Mouse (Mus musculus): ENCODE measurements at regions not wholly inside any gene's neighbourhood (a gene's known extent, or its start where the extent isn't known, plus 50 kb on each side); places are given as distances from the start of the nearest gene placed in this dataset.

DNA sequence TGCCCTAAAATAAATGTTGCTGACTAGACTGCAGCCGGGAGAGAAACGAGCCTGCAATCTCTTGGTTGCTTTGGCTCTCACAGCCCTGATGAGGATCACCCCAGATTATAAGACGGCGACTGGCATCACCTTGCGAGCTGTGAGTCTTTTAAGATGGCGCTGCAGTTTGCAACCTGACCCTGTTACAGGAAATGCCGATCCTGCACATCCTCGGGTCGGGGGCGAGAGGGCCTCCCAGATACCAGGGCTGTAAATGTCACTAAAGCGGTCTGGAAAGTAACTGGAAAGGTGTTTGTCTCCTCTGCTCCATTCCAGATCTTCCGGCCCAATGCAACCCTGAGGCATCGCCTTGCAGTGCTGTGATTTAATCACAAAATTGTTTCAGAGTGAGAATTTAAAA is 53.4 kb downstream of the Cartpt start:
- DNase-seq (ENCODE audit: low spot score in 2 of 2), result no peak

DNA sequence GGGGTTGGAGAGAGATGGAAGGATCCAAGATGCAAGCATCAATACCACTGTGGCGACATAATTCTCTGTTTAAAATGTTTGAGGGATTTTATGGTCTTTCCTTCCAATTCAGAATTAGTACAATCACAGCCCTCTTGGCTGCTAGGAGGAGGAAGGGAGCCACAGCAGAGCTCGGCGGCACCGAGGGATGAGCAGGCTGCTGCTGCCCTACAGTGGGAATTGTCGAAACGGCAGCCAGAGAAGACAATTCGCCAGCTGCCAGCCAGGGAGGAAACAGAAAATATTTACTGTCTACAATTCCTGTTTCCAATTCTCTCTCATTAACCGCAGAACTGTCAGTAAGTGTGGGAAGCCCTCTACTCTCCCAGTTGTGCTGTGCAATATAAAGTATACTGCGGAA is 58.3 kb downstream of the Cartpt start:
- no peak for DNase-seq (ENCODE audit: low spot score in 2 of 2)

DNA sequence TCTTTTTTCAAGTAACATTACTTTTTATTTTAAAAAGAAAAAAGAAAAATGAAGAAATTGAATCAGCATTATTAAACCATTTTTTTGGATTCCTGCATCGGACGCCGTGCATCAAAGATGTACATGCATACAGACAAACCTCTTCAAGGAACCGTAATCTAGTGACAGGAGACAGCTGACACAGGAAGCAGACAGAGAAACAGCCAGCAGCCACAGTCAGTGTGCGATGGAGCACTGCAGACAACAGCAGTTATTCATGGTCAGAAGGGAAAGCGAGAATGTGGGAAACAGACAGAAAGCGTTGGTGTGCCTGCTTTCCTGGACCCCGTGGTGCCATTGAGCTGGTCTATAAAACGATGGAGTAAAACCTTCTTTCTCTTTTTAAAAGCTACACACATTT is 61.4 kb downstream of the Cartpt start:
- no peak for DNase-seq (ENCODE audit: low spot score in 2 of 2)

DNA sequence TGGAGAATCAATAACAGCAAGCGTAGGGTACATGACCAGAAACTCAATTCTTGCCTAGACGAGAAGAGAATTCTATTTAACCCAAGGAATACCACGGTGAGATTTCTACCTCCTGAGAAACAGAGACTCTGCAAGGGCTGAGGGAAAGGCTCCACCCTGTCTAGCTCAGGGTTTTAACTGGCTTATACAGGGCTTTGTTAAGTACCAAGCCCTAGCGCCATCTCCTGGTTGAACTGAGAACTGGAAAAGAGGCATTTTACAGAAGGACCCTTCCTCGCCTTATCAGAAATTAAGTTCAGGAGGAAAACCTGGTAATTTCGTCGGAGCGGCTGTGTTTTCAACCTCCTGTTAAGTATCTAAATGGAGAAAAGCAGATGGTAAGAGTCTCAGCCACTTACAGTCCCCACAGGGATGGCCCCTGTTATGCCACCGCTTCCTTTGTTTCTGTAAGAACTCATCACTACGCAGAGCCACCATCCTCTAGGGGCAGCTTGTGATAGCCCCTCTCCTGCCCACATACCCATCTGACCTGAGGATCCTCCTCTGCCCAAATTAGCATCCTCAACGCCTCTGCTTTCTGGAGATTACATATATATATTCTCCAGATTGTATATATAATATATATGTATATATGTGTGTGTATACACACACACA is 63.0 kb downstream of the Cartpt start:
- DNase-seq (ENCODE audit: low spot score in 2 of 2), result peak; percentile 53 to 59

DNA sequence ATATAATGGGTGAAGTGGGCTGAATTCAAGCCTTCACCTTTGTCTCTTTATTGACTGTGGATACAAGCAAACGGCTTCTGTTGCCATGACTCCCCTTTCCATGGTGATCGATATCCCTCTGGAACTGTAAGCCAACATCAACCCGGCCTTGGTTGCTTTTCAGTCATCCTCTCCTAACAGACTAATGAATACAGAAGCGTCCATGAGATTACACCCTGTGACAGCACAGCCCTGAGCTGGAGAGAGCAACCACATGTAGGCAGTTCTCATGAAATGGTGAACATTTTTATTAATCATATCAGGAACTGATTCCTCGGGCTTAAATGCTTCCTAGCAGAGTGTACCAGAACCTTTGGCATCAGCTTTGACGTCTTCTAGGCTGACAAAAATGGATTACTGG is 63.7 kb downstream of the Cartpt start:
- DNase-seq (ENCODE audit: low spot score in 2 of 2), result no peak

DNA sequence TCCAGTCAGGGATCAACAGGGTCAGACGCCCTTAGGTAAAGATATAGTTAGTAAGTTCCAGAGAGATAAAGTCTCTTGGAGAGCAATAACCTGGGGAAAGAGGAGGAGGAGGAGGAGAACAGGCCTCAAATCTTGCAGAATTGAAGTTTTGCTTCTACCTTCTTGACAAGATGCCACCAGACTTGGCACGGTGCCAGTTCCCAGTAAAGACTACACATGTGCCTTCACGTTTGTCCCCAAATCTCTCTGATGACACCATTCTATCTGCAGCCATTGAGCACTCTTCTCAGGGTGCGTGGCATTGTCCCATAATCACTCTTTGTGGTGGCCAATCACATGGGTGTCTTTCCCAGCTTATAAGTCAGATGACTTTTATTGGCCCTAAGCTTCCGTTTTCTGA is 64.3 kb downstream of the Cartpt start:
- DNase-seq (ENCODE audit: low spot score in 2 of 2), result no peak

DNA sequence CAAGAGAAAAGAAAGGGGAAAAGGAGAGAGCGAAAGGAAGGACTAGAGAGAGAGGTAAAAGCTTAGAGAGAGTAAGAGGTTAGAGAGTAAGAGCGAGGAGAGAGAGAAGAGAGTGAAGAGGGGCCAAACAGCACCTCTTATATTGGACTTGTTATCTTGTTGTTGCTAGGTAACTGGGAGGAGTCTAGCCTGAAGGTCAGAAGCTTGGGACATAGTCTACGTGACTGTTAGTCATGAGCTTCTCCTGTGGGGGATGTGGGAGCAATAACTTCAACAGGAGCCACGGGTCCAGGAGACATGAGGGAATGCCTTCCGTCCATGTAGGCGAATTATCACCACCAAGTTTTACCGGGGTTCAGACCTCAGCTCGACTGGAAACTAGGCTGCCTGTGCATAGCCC is 65.4 kb downstream of the Cartpt start:
- DNase-seq (ENCODE audit: low spot score in 2 of 2), result no peak

DNA sequence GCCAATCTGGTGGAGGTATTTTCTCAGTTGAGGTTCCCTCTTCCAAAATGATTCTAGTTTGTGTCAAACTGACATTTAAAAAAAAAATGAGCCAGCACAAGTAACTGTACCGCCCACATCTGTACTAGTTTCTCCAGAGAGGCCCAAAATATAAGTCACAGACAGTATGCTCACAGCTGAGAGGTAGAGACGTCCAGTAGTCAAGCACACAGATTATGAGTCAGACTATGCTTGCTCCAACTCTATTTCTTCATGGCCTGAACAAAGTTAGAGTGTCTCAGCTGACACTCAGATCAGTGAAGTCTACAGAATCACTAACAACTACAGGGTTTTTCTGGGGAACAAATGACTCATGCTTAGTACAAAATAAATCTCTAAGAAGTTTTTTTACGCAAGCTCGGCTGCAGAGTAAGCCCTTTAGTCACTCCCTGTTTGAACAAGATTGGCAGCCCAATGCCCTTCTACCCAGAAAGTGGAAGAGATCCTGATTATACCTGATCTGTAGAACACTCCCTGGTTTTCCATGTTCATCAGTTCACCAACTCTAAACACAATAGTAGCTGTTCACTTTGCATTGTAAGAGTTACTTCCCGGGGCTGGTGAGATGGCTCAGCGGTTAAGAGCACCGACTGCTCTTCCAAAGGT is 70.7 kb downstream of the Cartpt start:
- DNase-seq (ENCODE audit: low spot score in 2 of 2), result peak in 1 of 2 experiments; percentile 85

DNA sequence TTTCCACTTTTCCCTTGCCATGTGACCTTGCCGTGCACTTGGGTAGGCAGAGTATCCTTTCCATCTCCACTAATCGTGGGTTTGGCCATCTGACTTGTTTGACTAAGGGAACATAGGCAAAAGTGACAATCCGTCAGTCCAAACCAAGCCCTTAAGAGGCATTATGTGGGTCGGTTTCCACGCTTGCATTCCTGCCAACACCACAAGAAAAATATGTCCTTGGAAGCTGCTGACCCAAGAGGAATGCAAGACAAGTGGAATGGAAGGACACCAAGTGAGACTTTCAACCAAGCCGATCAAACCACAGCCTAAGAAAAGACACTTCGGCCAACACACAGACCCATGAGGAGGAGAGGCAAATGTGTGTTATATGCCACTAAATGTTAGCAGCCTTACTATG is 73.3 kb downstream of the Cartpt start:
- DNase-seq (ENCODE audit: low spot score in 2 of 2), result no peak

DNA sequence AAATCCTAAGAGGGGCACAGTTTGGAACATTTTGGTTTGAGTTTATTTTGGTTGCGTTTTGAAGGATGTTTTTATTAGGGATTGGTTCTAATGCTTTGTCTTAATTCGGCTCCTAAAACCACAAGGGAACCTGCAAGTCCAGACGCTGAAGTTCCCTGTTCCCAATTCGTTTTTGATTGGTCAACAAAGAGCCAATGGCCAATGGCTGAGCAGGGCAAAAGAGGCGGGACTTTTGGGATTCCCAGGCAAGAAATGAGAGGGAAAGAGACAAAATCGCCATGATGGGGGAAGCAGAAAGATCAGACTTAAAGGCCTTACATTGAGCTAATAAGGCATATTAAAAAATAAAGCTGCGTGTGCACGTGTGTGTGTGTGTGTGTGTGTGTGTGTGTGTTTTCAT is 76.3 kb downstream of the Cartpt start:
- no peak for DNase-seq (ENCODE audit: low spot score in 2 of 2)

DNA sequence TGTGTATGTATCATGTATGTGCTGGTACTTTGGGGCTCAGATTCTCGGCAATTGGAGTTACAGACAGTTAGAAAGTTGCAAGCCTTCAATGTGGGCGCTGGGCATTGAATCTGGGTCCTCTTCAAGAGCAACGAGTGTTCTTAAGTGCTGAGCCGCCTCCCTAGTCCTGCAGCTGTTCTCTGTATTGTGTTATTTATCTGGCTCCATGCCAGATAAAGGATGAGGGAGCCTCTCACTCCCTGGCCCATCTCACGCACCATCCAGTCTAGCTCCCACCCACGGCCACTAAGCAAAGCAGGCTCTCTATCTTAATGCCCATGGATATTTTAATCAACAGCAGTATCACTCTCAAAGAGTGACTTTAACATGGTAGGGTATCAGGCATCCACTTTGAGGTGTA is 84.2 kb downstream of the Cartpt start:
- DNase-seq (ENCODE audit: low spot score in 2 of 2), result no peak

DNA sequence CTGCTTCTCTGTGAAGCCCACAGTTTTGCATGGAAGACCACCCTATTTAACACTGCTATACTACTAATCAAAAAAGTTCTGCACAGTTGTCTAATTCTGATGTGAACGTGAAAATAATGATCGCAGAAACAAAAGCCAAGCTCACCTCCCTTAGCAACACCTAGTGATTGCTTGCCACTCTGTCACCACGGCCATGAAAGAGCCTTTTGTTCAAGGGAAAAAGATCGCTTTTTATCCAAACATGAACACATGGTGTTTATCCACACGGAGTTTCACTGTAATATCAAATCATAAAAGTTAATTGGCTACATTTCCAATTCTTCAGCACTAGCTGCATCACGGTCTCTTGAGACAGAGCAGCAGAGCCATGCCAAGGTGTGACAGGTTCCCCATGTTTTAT is 85.1 kb downstream of the Cartpt start:
- DNase-seq (ENCODE audit: low spot score in 2 of 2), result no peak

DNA sequence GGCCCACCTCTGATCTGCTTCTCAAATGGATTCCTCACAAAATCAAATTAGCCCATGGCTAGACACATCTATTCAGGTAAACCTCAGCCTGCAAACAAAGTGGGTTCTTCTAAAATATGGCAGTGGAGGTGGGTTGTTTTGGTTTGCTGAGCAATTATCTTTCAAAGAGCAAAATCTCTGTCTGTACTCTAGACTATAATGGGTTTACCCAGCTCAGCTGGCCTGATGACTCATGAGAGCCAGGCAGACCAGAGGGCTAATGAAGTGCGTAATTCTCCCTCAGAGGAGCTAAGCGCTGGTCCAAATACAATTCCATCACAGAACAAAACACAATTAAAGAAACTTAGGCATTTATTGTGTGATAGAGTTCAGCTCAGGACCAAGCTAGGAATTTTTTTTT is 86.1 kb downstream of the Cartpt start:
- DNase-seq (ENCODE audit: low spot score in 2 of 2), result no peak

DNA sequence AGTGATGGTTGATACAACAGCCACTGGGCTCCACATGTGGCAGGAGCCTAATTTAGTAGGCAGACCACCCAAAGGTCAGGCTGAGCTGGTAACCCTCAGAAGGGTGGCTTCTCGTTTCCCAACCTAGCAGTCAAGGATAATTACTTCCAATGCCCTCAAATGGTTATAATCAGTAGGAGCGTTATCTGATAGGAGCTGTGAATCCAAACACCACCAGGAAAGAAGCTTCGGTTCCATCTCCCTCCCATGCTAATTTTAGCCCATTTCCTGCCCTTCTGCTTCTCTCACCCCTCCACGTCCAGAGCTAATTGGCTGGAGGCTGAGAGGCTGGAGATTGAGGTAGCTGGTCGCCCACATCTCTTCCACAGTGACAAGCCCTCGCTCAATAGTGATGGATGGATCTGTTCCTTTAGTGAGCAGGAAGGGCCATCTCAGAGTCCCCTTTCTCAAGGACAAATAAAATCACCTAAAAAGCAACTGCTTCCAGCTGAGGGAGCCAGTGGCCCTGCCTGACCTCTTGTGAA is 86.8 kb downstream of the Cartpt start:
- no peak for DNase-seq (ENCODE audit: low spot score in 2 of 2)

DNA sequence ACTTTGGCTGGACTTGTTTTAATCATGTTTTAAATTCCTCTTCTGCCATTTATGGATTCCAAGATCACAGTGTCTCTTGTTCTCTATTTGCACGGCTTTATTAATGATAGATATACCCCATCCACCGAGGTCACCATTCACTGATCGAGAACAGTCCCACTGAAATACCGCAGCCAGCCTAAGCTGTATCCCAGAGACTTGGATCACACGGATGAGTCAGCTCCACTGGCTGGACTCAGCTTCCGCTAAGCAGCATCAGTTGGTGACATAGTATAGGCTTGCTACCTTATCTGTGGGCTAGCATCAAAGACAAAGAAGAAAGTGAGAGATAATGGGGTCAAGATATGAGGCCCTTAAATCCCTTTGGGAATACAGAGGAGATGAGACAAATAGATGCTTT is 106.4 kb downstream of the Cartpt start:
- no peak for DNase-seq (ENCODE audit: low spot score in 2 of 2)

DNA sequence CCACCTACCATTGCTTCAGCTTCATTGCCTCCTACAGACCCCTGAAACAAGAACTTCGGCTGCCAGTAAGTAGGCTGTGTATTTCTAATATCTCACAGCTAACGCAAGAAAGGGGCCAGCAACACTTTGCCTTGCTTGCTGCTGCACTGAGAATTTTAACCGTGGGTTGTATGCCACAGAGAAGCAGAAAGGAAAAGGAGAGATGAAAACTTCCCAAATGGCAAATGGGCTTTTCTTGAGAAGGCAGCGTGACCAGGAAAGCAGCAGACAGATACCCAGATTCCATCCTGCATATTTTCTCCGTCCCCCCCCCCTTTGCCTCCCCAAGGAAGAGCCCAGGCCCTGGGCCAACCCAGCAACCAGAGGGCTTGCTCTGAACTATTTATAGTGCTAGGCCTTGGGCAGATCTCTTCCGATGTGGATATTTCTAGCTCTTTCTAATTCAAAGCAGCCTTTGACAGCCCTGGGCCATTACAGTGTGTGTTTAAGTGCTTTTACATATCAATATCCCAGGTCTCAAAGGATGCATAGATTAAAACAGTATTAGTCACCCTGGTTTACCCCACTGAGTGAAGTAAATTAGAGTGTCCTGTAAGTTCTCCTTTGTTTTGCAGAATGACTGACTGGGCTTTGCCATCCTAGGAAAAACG is 107.0 kb downstream of the Cartpt start:
- no peak for DNase-seq (ENCODE audit: low spot score in 2 of 2)

DNA sequence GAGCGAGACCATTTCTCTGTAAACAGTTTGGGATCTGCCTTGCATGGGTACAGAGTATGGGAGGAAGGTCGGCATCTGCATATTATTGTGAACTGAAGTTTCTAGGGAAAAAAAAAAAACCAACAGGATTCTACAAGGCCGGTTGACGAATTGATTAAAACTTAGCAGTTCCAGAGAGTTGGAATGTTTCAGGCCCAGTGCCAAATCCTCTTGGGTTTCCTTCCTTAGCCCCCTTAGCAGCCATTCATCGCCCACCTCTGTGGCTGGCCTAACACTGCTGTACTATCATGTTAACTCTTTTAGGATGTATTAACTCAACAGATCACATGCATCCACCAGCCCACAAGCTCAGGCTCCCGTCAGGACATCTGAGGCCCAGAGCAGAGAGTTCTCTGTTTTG is 107.9 kb downstream of the Cartpt start:
- no peak for DNase-seq (ENCODE audit: low spot score in 2 of 2)

DNA sequence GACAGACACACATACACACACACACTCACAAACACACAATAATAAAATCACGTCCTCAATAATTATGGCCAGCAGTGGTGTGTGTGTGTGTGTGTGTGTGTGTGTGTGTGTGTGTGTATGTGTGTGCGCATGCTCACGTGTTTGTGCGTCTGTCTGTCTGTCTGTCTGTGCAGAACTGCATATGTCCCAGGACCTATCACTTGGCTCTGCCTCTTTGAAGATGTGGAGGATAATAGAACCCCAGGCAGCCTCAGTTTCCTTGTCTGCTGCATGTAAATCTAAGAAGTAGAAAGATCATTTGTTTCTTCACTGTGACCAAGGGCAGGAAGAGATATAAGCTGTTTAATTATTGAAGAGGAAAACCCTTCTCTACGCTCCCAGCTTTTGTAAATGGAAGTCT is 109.9 kb downstream of the Cartpt start:
- DNase-seq (ENCODE audit: low spot score in 2 of 2), result no peak

DNA sequence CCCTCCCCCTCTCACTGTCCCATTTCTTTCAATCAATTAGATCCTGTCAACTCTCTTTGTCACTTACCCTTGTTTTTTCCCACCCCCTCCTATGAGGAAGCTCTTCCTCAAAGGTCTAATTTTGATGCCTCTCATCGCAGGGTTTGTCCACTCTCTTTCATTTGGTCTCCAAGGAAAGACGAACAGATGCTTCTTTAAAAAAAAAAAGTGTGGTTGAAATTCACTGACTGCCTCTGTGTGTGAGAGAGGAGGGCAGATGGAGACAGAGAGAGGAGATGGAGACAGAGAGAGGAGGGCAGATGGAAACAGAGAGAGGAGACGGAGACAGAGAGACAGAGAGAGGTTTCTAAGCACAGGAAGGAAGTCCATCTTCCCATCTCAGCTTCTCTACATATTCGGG is 113.1 kb downstream of the Cartpt start:
- DNase-seq (ENCODE audit: low spot score in 2 of 2), result no peak

DNA sequence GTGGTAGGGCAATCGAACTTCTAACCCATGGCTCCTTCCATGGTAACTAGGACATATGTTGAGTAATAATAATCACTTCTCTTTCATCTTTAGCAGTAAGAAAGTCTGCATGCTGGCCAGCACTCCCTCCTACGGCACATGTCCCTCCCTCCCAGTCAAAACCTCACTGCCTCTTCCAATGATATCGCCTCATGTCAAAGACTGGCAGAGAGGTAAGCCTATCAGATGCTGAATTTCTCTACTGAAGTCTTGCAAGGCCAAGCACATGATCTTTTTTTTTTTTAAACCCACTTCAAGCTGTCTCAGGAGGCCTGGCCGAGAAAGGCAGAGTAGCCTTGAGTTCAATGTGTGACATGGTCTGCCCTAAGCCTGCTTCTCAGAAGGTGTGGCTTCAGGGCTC is 115.5 kb downstream of the Cartpt start:
- no peak for DNase-seq (ENCODE audit: low spot score in 2 of 2)

DNA sequence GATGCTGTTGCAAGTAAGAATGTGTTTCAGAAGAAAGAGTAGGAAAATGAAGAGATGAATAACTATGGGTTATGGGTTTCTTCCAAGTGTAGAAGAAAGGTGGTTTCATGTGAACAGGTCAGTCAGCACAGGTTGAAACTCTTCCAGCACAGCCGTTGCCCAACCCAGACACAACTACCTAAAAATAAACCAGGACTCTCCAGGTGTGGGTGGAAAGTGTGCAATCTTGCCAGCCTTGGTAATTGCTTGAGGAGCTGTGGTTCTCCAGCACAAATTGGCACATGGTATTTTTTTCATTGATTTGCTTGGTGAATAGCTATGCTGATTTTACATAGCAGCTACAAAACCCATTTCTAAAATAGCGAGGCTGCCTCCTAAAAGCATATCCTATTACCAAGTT is 116.6 kb downstream of the Cartpt start:
- DNase-seq (ENCODE audit: low spot score in 2 of 2), result no peak

DNA sequence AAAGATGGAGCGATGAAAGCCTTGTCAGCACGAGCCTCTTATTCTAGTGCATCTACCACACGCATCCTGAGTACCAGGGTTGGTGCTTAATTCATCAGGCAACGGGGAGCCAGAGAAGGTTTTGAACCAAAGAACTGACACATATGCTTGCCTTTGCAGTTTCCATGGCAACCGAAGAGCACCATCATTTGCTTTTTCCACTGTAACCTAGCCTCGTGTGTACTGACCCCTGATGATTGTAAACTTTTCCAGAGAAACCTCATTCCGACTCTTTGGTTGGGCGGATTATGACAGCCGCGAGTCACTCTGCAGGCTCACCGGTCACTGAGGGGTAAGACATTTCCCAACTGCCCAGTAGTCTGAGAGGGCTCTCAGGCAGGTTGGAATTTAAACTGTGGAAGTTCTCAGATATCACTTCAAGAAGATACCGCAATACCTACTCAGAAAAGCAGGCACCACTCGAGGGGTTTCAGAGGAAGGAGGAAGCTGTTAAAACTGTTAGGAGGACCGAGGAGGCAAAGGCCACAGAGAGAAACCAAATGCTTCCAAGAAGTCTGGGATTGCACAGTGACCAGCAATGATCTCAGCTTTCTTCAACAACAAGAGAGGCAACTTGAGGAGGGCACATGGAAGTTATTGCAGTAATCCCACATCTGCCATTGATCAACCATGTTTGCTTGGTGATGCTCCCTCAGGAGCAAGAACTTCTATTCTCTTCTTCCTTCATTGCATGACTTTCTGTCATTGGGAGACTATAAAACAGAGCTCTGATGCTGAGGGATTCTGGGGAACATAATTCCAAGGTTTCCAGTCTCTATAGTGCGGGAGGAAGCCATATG is 117.8 kb downstream of the Cartpt start:
- no peak for DNase-seq (ENCODE audit: low spot score in 2 of 2)

Measured in left cerebral cortex, adult 8-10 months (tissue).